Mouse (Mus musculus) forebrain, embryonic 14.5 days (tissue): ENCODE measurements at regions not wholly inside any gene's neighbourhood (a gene's known extent, or its start where the extent isn't known, plus 50 kb on each side); places are given as distances from the start of the nearest gene placed in this dataset.

ENCODE experiments used
- ATAC-seq: fragments of 200-750 bp; cut with Nextera tagmentation; 2 replicates; pipeline ENCODE4 v1.8.0; 2017; ENCODE audit warnings: mild to moderate bottlenecking, moderate library complexity
- DNase-seq: peaks from one replicate; pipeline ENCODE4 v3.0.0-alpha.2; 2015; ENCODE audit warnings: low spot score
- H3K27ac ChIP-seq: fragments of 300-500 bp; sonication (generic); 2 replicates; pipeline ENCODE4 v1.5.1; 2014; ENCODE audit warnings: low read depth, mild to moderate bottlenecking, control low read depth, low read length, moderate library complexity
- H3K27me3 ChIP-seq: fragments of 300-500 bp; sonication (generic); replicated peaks from 2 replicates; pipeline ENCODE4 v1.6.1; 2014; ENCODE audit warnings: low read length, control low read depth, mixed read lengths; ENCODE audit not compliant: control insufficient read depth, insufficient read depth
- H3K36me3 ChIP-seq: fragments of 300-500 bp; sonication (generic); 2 replicates; pipeline ENCODE4 v1.6.1; 2014; ENCODE audit warnings: low read length, control low read depth; ENCODE audit not compliant: control insufficient read depth, insufficient read depth
- H3K4me1 ChIP-seq: fragments of 300-500 bp; sonication (generic); 2 replicates; pipeline ENCODE4 v1.6.1; 2014; ENCODE audit warnings: antibody characterized with exemption, low read length, control low read depth; ENCODE audit not compliant: control insufficient read depth, insufficient read depth
- H3K4me2 ChIP-seq: fragments of 300-500 bp; sonication (generic); 2 replicates; pipeline ENCODE4 v1.6.1; 2014; ENCODE audit warnings: mild to moderate bottlenecking, control low read depth, low read length
- H3K4me3 ChIP-seq: fragments of 300-500 bp; sonication (generic); 2 replicates; pipeline ENCODE4 v1.5.1; 2014; ENCODE audit warnings: low read depth, low read length, control low read depth
- H3K9ac ChIP-seq: fragments of 300-500 bp; sonication (generic); 2 replicates; pipeline ENCODE4 v1.6.1; 2014; ENCODE audit warnings: mild to moderate bottlenecking, low read length, control low read depth, moderate library complexity
- H3K9me3 ChIP-seq: fragments of 300-500 bp; sonication (generic); replicated peaks from 2 replicates; pipeline ENCODE4 v1.6.1; 2016; ENCODE audit warnings: low read length, control low read depth, mixed read lengths; ENCODE audit not compliant: control insufficient read depth
- WGBS: fragments of 180-500 bp; shearing (Covaris S2); extraction: QIAGEN DNeasy Blood & Tissue Kit; methylation state at CpG from one replicate; pipeline ENCODE4 v1.1.7; 2014; 5-methylcytosine and 5-hydroxymethylcytosine counted together

DNA sequence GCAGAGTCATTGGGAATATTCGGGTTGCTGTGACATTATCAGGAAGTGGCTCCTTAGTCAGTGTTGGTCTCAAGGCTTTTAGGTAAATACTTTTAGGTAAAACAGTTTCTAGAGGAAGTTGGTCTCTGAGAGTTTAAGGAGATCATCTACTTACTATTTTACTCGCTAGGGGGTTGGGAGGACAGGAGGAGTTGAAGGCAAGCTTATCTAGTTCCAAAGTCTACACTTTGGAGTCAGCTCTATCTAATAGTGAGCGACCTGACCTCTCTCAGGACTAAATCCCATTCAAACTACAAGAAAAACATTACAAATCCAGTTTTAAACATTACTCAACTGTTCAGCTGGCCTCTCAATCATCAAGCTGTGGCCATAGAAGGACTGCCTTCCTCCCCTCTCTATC is 287.1 kb downstream of the Maf start:
- Histone ChIP-seq H3K36me3 (no peaks in the 10 kb centered on the region), H3K9ac (no peak overlapping the region), H3K27me3 (no peaks in the 10 kb centered on the region), H3K4me3 (no peak overlapping the region), H3K4me2 (no peak overlapping the region), H3K27ac (no peak overlapping the region), H3K9me3 (no peaks in the 10 kb centered on the region), H3K4me1 (peaks cover 3% of the 10 kb centered on the region)
- no peak for DNase-seq
- WGBS: 91% methylated on average over 3 of the region's 3 CpGs
- no peak for ATAC-seq

GRCm38 (mm10) chr8:115420131-115420530 is 287.5 kb downstream of the Maf start:
- Histone ChIP-seq H3K4me1 (no peaks in the 10 kb centered on the region), H3K4me2 (no peak overlapping the region), H3K9ac (no peak overlapping the region), H3K36me3 (no peaks in the 10 kb centered on the region), H3K9me3 (no peaks in the 10 kb centered on the region), H3K27me3 (no peaks in the 10 kb centered on the region), H3K27ac (no peak overlapping the region), H3K4me3 (no peak overlapping the region)
- DNase-seq: no peak
- ATAC-seq: no peak
- WGBS: 56% methylated on average over 6 of the region's 6 CpGs

DNA sequence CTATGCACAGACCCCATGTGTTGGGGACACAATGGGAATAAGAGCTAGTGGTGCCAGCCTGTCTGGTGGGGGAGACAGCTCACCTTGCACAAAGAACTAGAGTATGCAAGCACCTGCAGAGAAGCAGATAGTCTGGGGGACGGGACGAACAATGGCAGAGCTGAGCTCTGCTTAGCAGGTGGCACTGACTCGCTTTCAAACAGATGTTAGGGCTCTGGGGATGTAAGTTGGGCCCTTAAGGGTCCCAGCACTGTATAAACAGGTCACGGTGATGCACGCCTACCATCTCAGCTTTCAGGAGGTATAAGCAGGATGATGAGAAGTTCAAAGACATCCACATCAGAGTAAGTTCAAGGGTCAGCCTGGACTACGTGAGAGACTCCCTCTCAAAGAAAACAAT is 289.5 kb downstream of the Maf start:
- 51% methylated on average over 6 of the region's 6 CpGs for WGBS
- Histone ChIP-seq H3K9me3 (no peaks in the 10 kb centered on the region), H3K9ac (no peak overlapping the region), H3K4me3 (no peak overlapping the region), H3K36me3 (no peaks in the 10 kb centered on the region), H3K27ac (no peak overlapping the region), H3K27me3 (no peaks in the 10 kb centered on the region), H3K4me1 (peaks cover 6% of the 10 kb centered on the region; the same call in 1 of the 2 replicates), H3K4me2 (no peak overlapping the region)
- ATAC-seq: no peak
- no peak for DNase-seq

- peak; percentile 63 for ATAC-seq
- H3K9ac ChIP-seq: no peak overlapping the region
- H3K4me1 ChIP-seq: peaks cover 6% of the 10 kb centered on the region; the same call in 1 of the 2 replicates
- 2% methylated on average over 7 of the region's 7 CpGs for WGBS
- peak; percentile 50 for DNase-seq
- H3K27me3 ChIP-seq: no peaks in the 10 kb centered on the region
- H3K4me2 ChIP-seq: no peak overlapping the region
- H3K27ac ChIP-seq: no peak overlapping the region
- H3K36me3 ChIP-seq: no peaks in the 10 kb centered on the region
- no peak overlapping the region for H3K4me3 ChIP-seq
- no peaks in the 10 kb centered on the region for H3K9me3 ChIP-seq
Observed at GRCm38 (mm10) chr8:115414061-115414473, 293.5 kb downstream of the Maf start.

DNA sequence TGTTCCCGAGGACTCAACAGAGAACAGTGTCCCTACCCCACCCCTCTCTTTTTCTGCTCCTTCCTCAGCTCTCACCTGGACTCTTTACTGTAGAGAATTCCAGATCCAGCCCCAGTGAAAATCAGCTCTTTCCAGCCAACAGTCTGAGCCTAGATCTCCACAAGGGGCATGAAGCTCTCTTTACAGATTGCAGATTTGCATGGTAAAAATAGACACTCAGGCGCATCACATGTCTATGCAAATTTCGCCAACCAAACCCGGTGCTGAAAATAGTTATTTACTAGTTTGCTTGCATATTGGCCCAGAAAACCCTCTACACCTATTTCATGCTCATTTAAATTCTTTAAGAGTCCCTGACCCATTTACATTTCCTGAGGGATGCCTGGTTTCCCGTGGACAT is 295.8 kb downstream of the Maf start:
- H3K9ac ChIP-seq: no peak overlapping the region
- ATAC-seq (no peak), DNase-seq (no peak)
- H3K9me3 ChIP-seq: no peaks in the 10 kb centered on the region
- H3K4me1 ChIP-seq: peaks cover 6% of the 10 kb centered on the region; the same call in 1 of the 2 replicates
- 86% methylated on average over 5 of the region's 5 CpGs for WGBS
- H3K4me3 ChIP-seq: no peak overlapping the region
- no peaks in the 10 kb centered on the region for H3K27me3 ChIP-seq
- H3K4me2 ChIP-seq: no peak overlapping the region
- H3K27ac ChIP-seq: no peak overlapping the region
- H3K36me3 ChIP-seq: no peaks in the 10 kb centered on the region

DNA sequence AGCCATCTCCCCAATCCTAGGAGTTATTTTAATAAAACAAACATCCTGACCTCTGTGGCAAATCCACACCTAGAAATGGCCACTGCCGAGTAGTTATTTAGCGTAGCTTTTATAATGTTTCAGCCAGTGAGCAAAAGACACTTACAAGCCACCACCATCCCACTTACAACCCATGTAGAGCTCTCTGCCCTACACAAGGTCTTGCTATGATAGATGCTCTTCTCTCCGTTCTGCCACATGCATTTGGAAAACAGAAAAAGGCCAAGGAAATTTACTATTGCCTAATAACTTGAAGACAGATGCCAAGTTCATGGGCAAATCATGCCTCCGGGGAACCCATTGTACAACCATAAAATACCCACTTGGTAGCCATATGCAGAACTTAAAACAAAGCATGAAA is 296.5 kb downstream of the Maf start:
- Histone ChIP-seq H3K27ac (no peak overlapping the region), H3K4me2 (no peak overlapping the region)
- ATAC-seq: no peak

GRCm38 (mm10) chr8:115410191-115410590 is 297.4 kb downstream of the Maf start:
- WGBS: 94% methylated on average over 3 of the region's 3 CpGs
- H3K36me3 ChIP-seq: no peaks in the 10 kb centered on the region
- no peak for DNase-seq
- H3K27ac ChIP-seq: no peak overlapping the region
- ATAC-seq: no peak
- H3K4me2 ChIP-seq: no peak overlapping the region
- no peaks in the 10 kb centered on the region for H3K27me3 ChIP-seq
- H3K9me3 ChIP-seq: no peaks in the 10 kb centered on the region
- H3K4me1 ChIP-seq: peaks cover 6% of the 10 kb centered on the region; the same call in 1 of the 2 replicates
- no peak overlapping the region for H3K4me3 ChIP-seq
- no peak overlapping the region for H3K9ac ChIP-seq

More for the DNA sequence above, 296.5 kb downstream of the Maf start:
- no peak for DNase-seq
- no peaks in the 10 kb centered on the region for H3K27me3 ChIP-seq
- peaks cover 6% of the 10 kb centered on the region; the same call in 1 of the 2 replicates for H3K4me1 ChIP-seq
- H3K36me3 ChIP-seq: no peaks in the 10 kb centered on the region
- whole genome bisulfite sequencing: 99% methylated on average over 4 of the region's 4 CpGs
- no peaks in the 10 kb centered on the region for H3K9me3 ChIP-seq
- no peak overlapping the region for H3K4me3 ChIP-seq
- H3K9ac ChIP-seq: no peak overlapping the region

DNA sequence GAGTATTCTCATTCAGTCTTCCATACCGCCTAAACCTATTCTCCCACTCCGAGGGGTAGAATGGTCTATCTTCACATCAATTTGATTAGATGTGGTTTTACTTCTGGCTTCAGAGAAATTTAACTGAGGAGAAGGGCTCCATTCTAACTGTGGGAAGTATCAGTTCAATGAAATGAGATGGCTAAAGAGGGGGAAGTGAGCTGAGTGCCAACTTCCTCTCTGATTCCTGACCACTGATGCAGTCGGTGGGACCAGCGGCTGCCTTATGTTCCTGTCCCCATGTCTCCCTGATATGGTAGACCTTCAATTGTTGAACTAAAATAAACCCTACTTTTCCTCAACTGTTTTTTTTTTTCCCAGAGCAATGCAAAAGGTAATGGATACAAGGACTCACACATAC is 300.1 kb downstream of the Maf start:
- Histone ChIP-seq H3K9ac (no peak overlapping the region), H3K9me3 (no peaks in the 10 kb centered on the region), H3K27me3 (no peaks in the 10 kb centered on the region), H3K4me2 (no peak overlapping the region), H3K27ac (no peak overlapping the region), H3K4me1 (no peaks in the 10 kb centered on the region), H3K4me3 (no peak overlapping the region), H3K36me3 (no peaks in the 10 kb centered on the region)
- DNase-seq: no peak
- 96% methylated on average over 4 of the region's 4 CpGs for WGBS
- ATAC-seq: no peak

DNA sequence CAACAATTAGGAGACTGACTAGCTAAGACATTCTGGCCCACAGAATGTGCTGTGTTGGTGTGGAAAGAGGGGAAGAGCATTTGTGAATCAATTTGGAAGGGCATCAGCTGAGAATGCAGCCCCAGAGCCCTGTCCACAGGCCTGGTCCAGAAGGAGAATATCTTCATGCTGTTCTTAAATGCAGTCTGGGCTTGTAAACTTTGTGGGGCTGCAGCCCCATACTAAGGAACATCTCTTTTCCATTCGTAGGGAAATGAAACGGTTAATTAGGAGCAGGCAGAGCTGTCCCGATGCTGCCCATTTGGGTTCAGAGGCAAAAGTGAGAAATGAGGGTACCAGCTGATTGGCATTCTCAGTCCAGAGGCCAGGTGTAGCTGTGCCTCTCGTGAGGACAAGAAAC is 304.0 kb downstream of the Maf start:
- ATAC-seq (no peak), DNase-seq (no peak)
- Histone ChIP-seq H3K4me3 (no peak overlapping the region), H3K36me3 (no peaks in the 10 kb centered on the region), H3K9ac (no peak overlapping the region), H3K4me1 (no peaks in the 10 kb centered on the region), H3K4me2 (no peak overlapping the region), H3K9me3 (no peaks in the 10 kb centered on the region), H3K27me3 (no peaks in the 10 kb centered on the region), H3K27ac (no peak overlapping the region)
- WGBS: 70% methylated on average over 4 of the region's 4 CpGs
